Mouse (Mus musculus) ovary, adult 10 weeks (tissue): ENCODE measurements around the gene Dll1. TPM values are rescaled to one million over a fixed set of nuclear protein-coding genes. Genes with fewer than 3 reads are reported as not detected.

Experiments
- polyA plus RNA-seq: library from polyadenylated mRNA; stranded (reverse); fragments of 350-450 nt; fragmentation: Illumina TruSeq; extraction: RNeasy Lipid Tissue Mini Kit (QIAGEN cat#74804); gene quantifications from one replicate; pipeline ENCODE4 v1.2.3, GENCODE M21; 2014

The Dll1 gene
- 2.1 TPM for polyA plus RNA-seq

DNA sequence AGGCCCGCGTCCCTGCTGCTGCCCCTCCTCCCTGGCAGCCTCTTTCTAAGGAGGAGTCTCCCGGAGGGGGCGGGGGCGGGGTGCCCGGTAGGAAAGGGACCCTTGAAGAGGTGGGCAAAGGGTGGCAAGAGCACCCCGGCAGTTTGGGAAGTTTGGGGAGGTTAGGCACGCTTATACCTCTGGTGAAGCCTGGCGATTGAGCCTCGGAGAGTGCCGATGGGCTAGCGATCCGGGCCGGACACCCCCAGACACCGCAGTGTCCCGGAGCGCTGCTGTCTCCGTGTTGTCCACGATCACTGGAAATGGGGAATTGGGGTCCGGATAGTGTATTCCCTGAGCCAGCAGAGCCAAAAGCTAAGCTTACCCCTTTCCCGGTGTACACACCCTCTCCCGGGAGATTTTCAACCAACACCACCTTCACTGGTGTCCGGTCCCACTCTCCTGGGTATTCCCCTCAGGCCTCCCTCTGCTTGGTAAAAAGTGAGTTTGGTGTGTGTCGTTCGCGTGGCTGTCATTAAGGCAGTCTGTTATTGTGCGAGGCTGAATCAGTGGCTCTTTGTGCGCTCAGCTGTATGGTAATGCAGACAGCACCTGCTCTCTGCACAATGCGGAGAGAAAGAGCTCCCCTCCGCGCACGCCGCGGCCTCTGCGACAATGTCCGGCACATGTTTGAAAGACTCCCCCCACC, at the start of gene Dll1:
Dll1 (minus strand) TSS at position 379 of the 688 bp plus-strand sequence.

DNA sequence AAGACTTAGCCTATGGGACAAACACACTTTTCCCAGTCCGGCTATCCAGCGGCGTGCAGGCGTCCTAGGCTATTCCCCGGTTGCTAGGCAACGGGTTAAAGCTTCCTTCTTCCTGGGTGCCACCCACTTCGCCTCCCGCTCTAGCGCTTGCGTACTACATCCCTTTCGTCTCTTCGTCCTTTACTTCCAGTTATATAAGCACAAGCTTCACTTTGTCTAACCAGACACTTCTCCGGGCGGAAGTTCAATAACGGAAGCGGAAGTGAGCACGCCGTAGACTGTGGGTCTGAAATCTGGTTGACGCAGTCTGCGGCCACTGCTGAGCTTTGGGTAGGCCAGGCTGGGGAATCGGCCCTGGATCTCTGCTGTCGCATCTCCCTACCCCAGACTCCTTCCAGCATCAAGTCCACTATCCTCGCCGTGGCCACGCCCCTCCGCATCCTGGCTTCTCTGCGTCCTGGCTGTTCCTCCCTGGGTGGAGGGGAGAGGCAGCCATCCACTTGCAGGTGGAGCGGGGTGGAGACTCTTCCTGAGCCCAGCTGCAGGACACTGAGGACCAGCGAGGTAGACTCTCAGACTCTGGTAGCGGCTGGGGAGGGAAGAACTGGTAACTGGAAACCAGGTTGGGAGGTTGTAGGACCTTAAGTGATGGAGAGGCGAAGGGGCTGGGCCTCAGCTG, 19.5 kb upstream of the Dll1 start, which contains the start of gene Fam120b:
Fam120b (plus strand) TSS at position 206 of the 679 bp plus-strand sequence.

Other genes starting within 250 kb of the Dll1 start
- gene Fam120b, start 19.3 kb upstream of the Dll1 start, polyA plus RNA-seq = 29.8 TPM
- 166 TPM for gene Psmb1, start 122.9 kb upstream of the Dll1 start, polyA plus RNA-seq
- gene Tbp, start 123.0 kb upstream of the Dll1 start, polyA plus RNA-seq = 87.6 TPM
- 75.0 TPM for gene Pdcd2, start 150.4 kb upstream of the Dll1 start, polyA plus RNA-seq
- gene Prdm9, start 187.5 kb upstream of the Dll1 start, polyA plus RNA-seq = 3.5 TPM